Mouse (Mus musculus) gastrocnemius, postnatal 14 days (tissue): ENCODE measurements at regions not wholly inside any gene's neighbourhood (a gene's known extent, or its start where the extent isn't known, plus 50 kb on each side); places are given as distances from the start of the nearest gene placed in this dataset.
A peak's percentile ranks its signal among the peaks of the same experiment; 100 is the strongest.

Source experiments
- DNase-seq: peaks from one replicate; pipeline ENCODE4 v3.0.0; 2021; ENCODE audit warnings: mixed read lengths
- intact Hi-C: fragments of 180-260 bp; cut with DNase I; formaldehyde crosslinking; loops from one replicate; pipeline ENCODE4 v1.15.1; 2025; ENCODE audit warnings: low total_unique reads

GRCm38 (mm10) chr17:27364899-27365298 lies 156.3 kb downstream of the Grm4 start:
- DNase-seq = no peak
- intact Hi-C loops = no loop called here

- intact Hi-C loops = no loop called here
- no peak for DNase-seq
Measured at GRCm38 (mm10) chr17:27364338-27364737, 156.9 kb downstream of the Grm4 start.

- intact Hi-C loops = no loop called here
- DNase-seq = no peak
Measured at GRCm38 (mm10) chr17:27363911-27364310, 157.3 kb downstream of the Grm4 start.

- intact Hi-C loops = no loop called here
Measured at GRCm38 (mm10) chr17:27362221-27362620, 158.0 kb upstream of the Lemd2 start.

GRCm38 (mm10) chr17:27361362-27361761 lies 157.1 kb upstream of the Lemd2 start:
- DNase-seq = no peak
- intact Hi-C loops = no loop called here

More at GRCm38 (mm10) chr17:27362221-27362620, 158.0 kb upstream of the Lemd2 start:
- no peak for DNase-seq

GRCm38 (mm10) chr17:27356862-27357261 lies 152.6 kb upstream of the Lemd2 start:
- intact Hi-C loops = no loop called here
- no peak for DNase-seq

GRCm38 (mm10) chr17:27355717-27356116 lies 151.4 kb upstream of the Lemd2 start:
- intact Hi-C loops = no loop called here
- DNase-seq = no peak

GRCm38 (mm10) chr17:27355056-27355455 lies 150.8 kb upstream of the Lemd2 start:
- intact Hi-C loops = no loop called here
- no peak for DNase-seq

- no peak for DNase-seq
Measured at GRCm38 (mm10) chr17:27349911-27350310, 145.6 kb upstream of the Lemd2 start.

GRCm38 (mm10) chr17:27349432-27349831 lies 145.2 kb upstream of the Lemd2 start:
- DNase-seq = no peak
- intact Hi-C loops = no loop called here

More at GRCm38 (mm10) chr17:27349911-27350310, 145.6 kb upstream of the Lemd2 start:
- intact Hi-C loops = no loop called here

GRCm38 (mm10) chr17:27341952-27342890 lies 138.0 kb upstream of the Lemd2 start:
- intact Hi-C loops = no loop called here
- DNase-seq = no peak

- intact Hi-C loops = no loop called here
- DNase-seq = no peak
Measured at GRCm38 (mm10) chr17:27339823-27340222, 135.6 kb upstream of the Lemd2 start.

- no peak for DNase-seq
- intact Hi-C loops = no loop called here
Measured at GRCm38 (mm10) chr17:27339261-27339660, 135.0 kb upstream of the Lemd2 start.

GRCm38 (mm10) chr17:27335621-27336020 lies 131.4 kb upstream of the Lemd2 start:
- intact Hi-C loops = no loop called here
- no peak for DNase-seq

- intact Hi-C loops = loop anchor here (1.0 kb wide), 1 partner anchor 126 kb away; no protein-coding TSS in a partner anchor
- DNase-seq = no peak
Measured at GRCm38 (mm10) chr17:27333593-27333992, 129.3 kb upstream of the Lemd2 start.

GRCm38 (mm10) chr17:27333141-27333540 lies 128.9 kb upstream of the Lemd2 start:
- intact Hi-C loops = loop anchor here (1.0 kb wide), 1 partner anchor 126 kb away; no protein-coding TSS in a partner anchor
- DNase-seq = no peak

GRCm38 (mm10) chr17:27332076-27332475 lies 127.8 kb upstream of the Lemd2 start:
- no peak for DNase-seq
- intact Hi-C loops = no loop called here

- intact Hi-C loops = no loop called here
- DNase-seq = no peak
Measured at GRCm38 (mm10) chr17:27331630-27332029, 127.4 kb upstream of the Lemd2 start.

- intact Hi-C loops = no loop called here
- peak; percentile 55 for DNase-seq
Measured at GRCm38 (mm10) chr17:27329791-27330190, 125.5 kb upstream of the Lemd2 start.

- no peak for DNase-seq
- intact Hi-C loops = no loop called here
Measured at GRCm38 (mm10) chr17:27329183-27329582, 124.9 kb upstream of the Lemd2 start.

GRCm38 (mm10) chr17:27325002-27325460 lies 120.8 kb upstream of the Lemd2 start:
- intact Hi-C loops = no loop called here
- peak; percentile 80 for DNase-seq
